Mouse (Mus musculus) forebrain, embryonic 11.5 days (tissue): Measurements from ENCODE around the gene Galnt5. TPM values are rescaled to one million over a fixed set of nuclear protein-coding genes. Genes with fewer than 3 reads are reported as not detected.

Experiments
- ATAC-seq: fragments of 200-750 bp; cut with Nextera tagmentation; replicated peaks from 2 replicates; pipeline ENCODE4 v1.8.0; 2017; ENCODE audit warnings: moderate TSS enrichment; ENCODE audit not compliant: low FRiP score
- DNase-seq: peaks from one replicate; pipeline ENCODE4 v3.0.0-alpha.2; 2017; ENCODE audit warnings: low spot score
- H3K27ac ChIP-seq: fragments of 300-500 bp; sonication (generic); 2 replicates; pipeline ENCODE4 v1.5.1; 2014; ENCODE audit warnings: low read depth, low read length
- H3K27me3 ChIP-seq: fragments of 300-500 bp; sonication (generic); 2 replicates; pipeline ENCODE4 v1.6.1; 2014; ENCODE audit warnings: mild to moderate bottlenecking, low read length, mixed read lengths; ENCODE audit not compliant: control insufficient read depth, insufficient read depth
- H3K36me3 ChIP-seq: fragments of 300-500 bp; sonication (generic); 2 replicates; pipeline ENCODE4 v1.6.1; 2014; ENCODE audit warnings: mild to moderate bottlenecking, low read length, moderate library complexity, mixed read lengths; ENCODE audit not compliant: control insufficient read depth, insufficient read depth
- H3K4me1 ChIP-seq: fragments of 300-500 bp; sonication (generic); replicated peaks from 2 replicates; pipeline ENCODE4 v1.6.1; 2014; ENCODE audit warnings: low read length, mixed read lengths; ENCODE audit not compliant: control insufficient read depth, insufficient read depth
- H3K4me2 ChIP-seq: fragments of 300-500 bp; sonication (generic); 2 replicates; pipeline ENCODE4 v1.6.1; 2014; ENCODE audit warnings: low read depth, mild to moderate bottlenecking, low read length, moderate library complexity, mixed read lengths; ENCODE audit not compliant: severe bottlenecking
- H3K4me3 ChIP-seq: fragments of 300-500 bp; sonication (generic); 2 replicates; pipeline ENCODE4 v1.5.1; 2014; ENCODE audit warnings: low read depth, low read length
- H3K9ac ChIP-seq: fragments of 300-500 bp; sonication (generic); 2 replicates; pipeline ENCODE4 v1.6.1; 2014; ENCODE audit warnings: low read length
- H3K9me3 ChIP-seq: fragments of 300-500 bp; sonication (generic); 2 replicates; pipeline ENCODE4 v1.6.1; 2016; ENCODE audit warnings: low read length, mixed read lengths; ENCODE audit not compliant: control insufficient read depth
- WGBS: fragments of 180-500 bp; shearing (Covaris S2); extraction: QIAGEN DNeasy Blood & Tissue Kit; methylation state at CpG from one replicate; pipeline ENCODE4 v1.1.7; 2014; 5-methylcytosine and 5-hydroxymethylcytosine counted together
- polyA plus RNA-seq: library from polyadenylated mRNA; unstranded; fragments of >200 nt; fragmentation: Nextera tagmentation; extraction: Ambion mirVana; gene quantifications from 2 replicates; pipeline ENCODE4 v1.2.1, GENCODE M21; 2014

Gene Galnt5
- polyA plus RNA-seq, 1 experiment from 2014 or later: 0.07 TPM

GRCm38 (mm10) chr2:58029404-58029803 lies 31.7 kb downstream of the Galnt5 start:
- no peaks in the 10 kb centered on the region for H3K9me3 ChIP-seq
- H3K4me1 ChIP-seq: no peaks in the 10 kb centered on the region
- H3K9ac ChIP-seq: no peak overlapping the region
- no peak overlapping the region for H3K27ac ChIP-seq
- H3K4me2 ChIP-seq: no peak overlapping the region
- ATAC-seq (peak; percentile 51; the same call in 1 of the 2 replicates), DNase-seq (no peak)
- H3K4me3 ChIP-seq: no peak overlapping the region
- no peaks in the 10 kb centered on the region for H3K27me3 ChIP-seq
- 26% methylated on average over 7 of the region's 7 CpGs for WGBS
- H3K36me3 ChIP-seq: no peaks in the 10 kb centered on the region

GRCm38 (mm10) chr2:58031431-58031830 lies 33.7 kb downstream of the Galnt5 start:
- no peaks in the 10 kb centered on the region for H3K4me1 ChIP-seq
- H3K27ac ChIP-seq: no peak overlapping the region
- WGBS: 92% methylated on average over 3 of the region's 3 CpGs
- H3K9ac ChIP-seq: no peak overlapping the region
- ATAC-seq: no peak
- no peak overlapping the region for H3K4me3 ChIP-seq
- no peaks in the 10 kb centered on the region for H3K27me3 ChIP-seq
- H3K4me2 ChIP-seq: no peak overlapping the region
- no peak for DNase-seq
- no peaks in the 10 kb centered on the region for H3K36me3 ChIP-seq
- H3K9me3 ChIP-seq: no peaks in the 10 kb centered on the region

DNA sequence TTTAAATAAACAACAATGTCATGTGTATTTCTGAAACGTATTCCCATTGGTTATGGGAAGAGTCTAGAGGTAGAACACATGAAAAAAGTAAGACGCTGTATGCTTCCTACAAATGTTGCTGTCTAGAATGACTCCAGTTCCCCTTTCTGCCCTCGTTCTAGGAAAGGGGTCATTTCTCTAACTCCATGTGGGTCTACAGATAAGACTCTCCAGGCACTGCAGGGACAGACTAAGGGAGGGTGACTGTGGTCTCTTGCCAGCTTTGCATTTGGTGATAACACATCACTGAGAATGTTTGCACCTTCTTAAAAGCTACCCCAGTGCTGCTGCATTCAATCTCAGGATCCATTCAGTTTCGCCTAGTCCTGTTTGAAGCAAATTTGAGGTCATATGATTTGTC lies 38.0 kb downstream of the Galnt5 start:
- 82% methylated on average over 4 of the region's 4 CpGs for WGBS
- Histone ChIP-seq H3K4me3 (no peak overlapping the region), H3K9ac (no peak overlapping the region), H3K27ac (no peak overlapping the region), H3K4me1 (no peaks in the 10 kb centered on the region), H3K4me2 (no peak overlapping the region), H3K9me3 (no peaks in the 10 kb centered on the region), H3K27me3 (no peaks in the 10 kb centered on the region), H3K36me3 (no peaks in the 10 kb centered on the region)
- DNase-seq: no peak
- no peak for ATAC-seq

GRCm38 (mm10) chr2:58036926-58037325 lies 39.2 kb downstream of the Galnt5 start:
- ATAC-seq: no peak
- no peak for DNase-seq
- Histone ChIP-seq H3K27me3 (no peaks in the 10 kb centered on the region), H3K9ac (no peak overlapping the region), H3K36me3 (no peaks in the 10 kb centered on the region), H3K4me3 (no peak overlapping the region), H3K9me3 (no peaks in the 10 kb centered on the region), H3K4me2 (no peak overlapping the region), H3K4me1 (no peaks in the 10 kb centered on the region), H3K27ac (no peak overlapping the region)
- 94% methylated on average over 2 of the region's 2 CpGs for WGBS

DNA sequence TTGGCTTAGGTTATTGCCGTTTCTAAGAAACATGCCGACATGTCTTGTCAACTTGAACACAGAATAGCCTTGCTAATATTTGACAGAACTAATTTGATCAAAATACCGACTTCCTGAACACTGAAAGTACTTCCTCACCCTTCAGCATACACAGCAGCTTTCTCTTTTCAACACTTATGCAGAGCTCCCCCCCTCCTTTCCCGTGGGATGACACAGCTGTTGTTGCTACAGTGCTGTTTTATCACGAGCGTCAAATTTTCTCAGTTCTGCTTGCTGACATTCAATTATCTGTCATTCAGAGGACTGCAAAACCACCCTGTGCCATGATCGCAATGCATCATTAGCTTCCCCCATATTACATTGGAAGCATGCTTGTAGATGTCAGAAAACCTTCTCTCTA lies 44.2 kb downstream of the Galnt5 start:
- ATAC-seq (no peak), DNase-seq (no peak)

GRCm38 (mm10) chr2:58052821-58053581 lies 55.3 kb downstream of the Galnt5 start, which contains the start of gene Ermn:
TSS of gene Ermn (minus strand) at chr2:58052864.
- Histone ChIP-seq H3K36me3 (no peaks in the 10 kb centered on the region), H3K27me3 (no peaks in the 10 kb centered on the region), H3K9ac (no peak within 1 kb of the TSS), H3K27ac (no peak within 1 kb of the TSS), H3K9me3 (no peaks in the 10 kb centered on the region), H3K4me1 (peaks cover 5% of the 10 kb centered on the region; the same call in 1 of the 2 replicates), H3K4me3 (0 out of 2 replicates have a peak within 1 kb of the TSS, but pooled peaks have one; percentile 4), H3K4me2 (peak within 1 kb of the TSS; percentile 31; the same call in 1 of the 2 replicates)
- peak; percentile 66 for DNase-seq
- ATAC-seq: peak; percentile 73
- 2% methylated on average over 7 of the region's 7 CpGs for WGBS

More for the DNA sequence above, 44.2 kb downstream of the Galnt5 start:
- no peak overlapping the region for H3K4me2 ChIP-seq
- no peak overlapping the region for H3K4me3 ChIP-seq
- no peaks in the 10 kb centered on the region for H3K27me3 ChIP-seq
- no peak overlapping the region for H3K27ac ChIP-seq
- H3K9ac ChIP-seq: no peak overlapping the region
- H3K4me1 ChIP-seq: no peaks in the 10 kb centered on the region
- no peaks in the 10 kb centered on the region for H3K9me3 ChIP-seq
- WGBS: 85% methylated on average over 7 of the region's 7 CpGs
- no peaks in the 10 kb centered on the region for H3K36me3 ChIP-seq

DNA sequence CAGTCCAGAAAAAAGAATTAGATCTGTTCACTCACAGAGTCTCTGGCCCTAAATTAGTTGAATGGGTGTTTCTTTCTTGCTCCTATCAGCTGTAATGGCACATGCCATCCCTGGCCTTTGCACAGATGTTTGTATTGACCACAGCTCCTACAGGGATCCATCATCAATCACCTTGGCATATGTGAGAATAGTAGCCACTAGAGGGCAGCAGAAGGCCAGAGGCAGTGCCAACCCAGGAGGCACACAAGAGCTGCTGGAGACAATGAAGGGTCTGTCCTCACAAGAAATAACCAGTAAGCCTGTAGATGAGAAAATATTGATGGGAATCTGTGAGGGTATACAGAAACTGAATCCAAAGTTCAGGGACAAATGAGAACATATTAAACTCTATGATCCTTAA lies 57.7 kb downstream of the Galnt5 start:
- DNase-seq (peak; percentile 68), ATAC-seq (peak; percentile 68)
- Histone ChIP-seq H3K9ac (no peak overlapping the region), H3K36me3 (no peaks in the 10 kb centered on the region), H3K9me3 (no peaks in the 10 kb centered on the region), H3K4me2 (no peak overlapping the region), H3K27me3 (no peaks in the 10 kb centered on the region), H3K27ac (no peak overlapping the region), H3K4me3 (no peak overlapping the region), H3K4me1 (peaks cover 5% of the 10 kb centered on the region; the same call in 1 of the 2 replicates)

- DNase-seq (no peak), ATAC-seq (no peak)
- no peak overlapping the region for H3K4me2 ChIP-seq
- no peak overlapping the region for H3K27ac ChIP-seq
- H3K4me3 ChIP-seq: no peak overlapping the region
- WGBS: 70% methylated on average over 1 of the region's 1 CpGs
- H3K9me3 ChIP-seq: no peaks in the 10 kb centered on the region
- no peak overlapping the region for H3K9ac ChIP-seq
- H3K27me3 ChIP-seq: no peaks in the 10 kb centered on the region
- H3K4me1 ChIP-seq: no peaks in the 10 kb centered on the region
- no peaks in the 10 kb centered on the region for H3K36me3 ChIP-seq
Observed at GRCm38 (mm10) chr2:58079849-58080248, 82.2 kb downstream of the Galnt5 start.

DNA sequence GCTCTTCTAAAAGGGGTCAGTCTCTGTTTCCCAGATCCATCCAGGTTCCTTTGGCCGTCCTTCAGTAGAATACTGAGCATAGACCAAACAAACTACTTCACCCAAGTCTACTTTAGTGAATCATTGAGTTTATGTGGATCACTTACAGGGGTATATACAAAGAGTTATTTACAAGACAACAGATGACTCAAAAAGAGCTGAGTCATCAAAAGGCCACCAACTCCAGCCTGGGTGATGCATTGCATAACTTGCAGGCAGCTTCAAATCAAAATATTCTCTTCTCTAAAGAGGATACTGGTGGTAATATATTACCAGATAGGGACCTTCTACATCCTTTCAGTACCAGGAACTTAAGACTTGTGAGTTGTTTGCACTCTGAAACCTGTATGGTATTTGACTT lies 88.7 kb downstream of the Galnt5 start:
- Histone ChIP-seq H3K27ac (no peak overlapping the region), H3K4me1 (no peaks in the 10 kb centered on the region), H3K27me3 (no peaks in the 10 kb centered on the region), H3K9ac (no peak overlapping the region), H3K4me2 (no peak overlapping the region), H3K36me3 (no peaks in the 10 kb centered on the region), H3K9me3 (no peaks in the 10 kb centered on the region), H3K4me3 (no peak overlapping the region)
- 88% methylated on average over 1 of the region's 1 CpGs for WGBS
- ATAC-seq: no peak
- DNase-seq: no peak
